Mouse (Mus musculus) liver, postnatal 0 days (tissue): Measurements from ENCODE around the gene Eml1. TPM values are rescaled to one million over a fixed set of nuclear protein-coding genes. Genes with fewer than 3 reads are reported as not detected.

ENCODE experiments used
- ATAC-seq: fragments of 200-750 bp; cut with Nextera tagmentation; 2 replicates; pipeline ENCODE4 v1.8.0; 2017; ENCODE audit warnings: mild to moderate bottlenecking, moderate library complexity
- DNase-seq: peaks from one replicate; pipeline ENCODE4 v3.0.0-alpha.2; 2016
- H3K27ac ChIP-seq: fragments of 300-500 bp; sonication (generic); 2 replicates; pipeline ENCODE4 v1.5.1; 2014; ENCODE audit warnings: antibody characterized with exemption, moderate library complexity, mild to moderate bottlenecking, low read depth
- H3K27me3 ChIP-seq: fragments of 300-500 bp; sonication (generic); 2 replicates; pipeline ENCODE4 v1.6.1; 2014; ENCODE audit warnings: low read length, control low read depth, mixed read lengths; ENCODE audit not compliant: insufficient read depth
- H3K36me3 ChIP-seq: fragments of 300-500 bp; sonication (generic); replicated peaks from 2 replicates; pipeline ENCODE4 v1.6.1; 2014; ENCODE audit warnings: mild to moderate bottlenecking, control low read depth, low read length, moderate library complexity, mixed read lengths; ENCODE audit not compliant: insufficient read depth
- H3K4me1 ChIP-seq: fragments of 300-500 bp; sonication (generic); 2 replicates; pipeline ENCODE4 v1.6.1; 2014; ENCODE audit warnings: antibody characterized with exemption, mild to moderate bottlenecking, control low read depth; ENCODE audit not compliant: insufficient read depth
- H3K4me2 ChIP-seq: fragments of 300-500 bp; sonication (generic); 2 replicates; pipeline ENCODE4 v1.6.1; 2014; ENCODE audit warnings: low read depth, mild to moderate bottlenecking, low read length, moderate library complexity, mixed read lengths
- H3K4me3 ChIP-seq: fragments of 300-500 bp; sonication (generic); 2 replicates; pipeline ENCODE4 v1.5.1; 2014; ENCODE audit warnings: low read depth, low read length
- H3K9ac ChIP-seq: fragments of 300-500 bp; sonication (generic); replicated peaks from 2 replicates; pipeline ENCODE4 v1.6.1; 2014; ENCODE audit warnings: mild to moderate bottlenecking, moderate library complexity
- H3K9me3 ChIP-seq: fragments of 300-500 bp; sonication (generic); 2 replicates; pipeline ENCODE4 v1.6.1; 2016; ENCODE audit warnings: mild to moderate bottlenecking, control low read depth, low read length, mixed read lengths
- CTCF ChIP-seq: sonication (generic); IDR thresholded peaks from 2 replicates; pipeline ENCODE4 v1.5.1; 2016; ENCODE audit warnings: antibody characterized with exemption, low read depth
- EP300 ChIP-seq: IDR thresholded peaks from 2 replicates; pipeline ENCODE4 v1.6.1; 2016; ENCODE audit warnings: antibody characterized with exemption, low read depth, mild to moderate bottlenecking
- WGBS: fragments of 180-500 bp; shearing (Covaris S2); extraction: QIAGEN DNeasy Blood & Tissue Kit; methylation state at CpG from one replicate; pipeline ENCODE4 v1.1.7; 2014; ENCODE audit not compliant: insufficient replicate concordance; 5-methylcytosine and 5-hydroxymethylcytosine counted together
- polyA plus RNA-seq: library from polyadenylated mRNA; unstranded; fragments of >200 nt; fragmentation: Nextera tagmentation; extraction: Ambion mirVana; gene quantifications from 2 replicates; pipeline ENCODE4 v1.2.1, GENCODE M21; 2015

Gene Eml1
- polyA plus RNA-seq, 1 experiment from 2014 or later: 4.6 TPM

- DNase-seq (no peak), ATAC-seq (no peak)
- no peak overlapping the region for H3K27ac ChIP-seq
- no peaks in the 10 kb centered on the region for H3K36me3 ChIP-seq
- H3K9me3 ChIP-seq: no peaks in the 10 kb centered on the region
- H3K9ac ChIP-seq: no peak overlapping the region
- H3K4me2 ChIP-seq: no peak overlapping the region
- TF ChIP-seq CTCF: no peak
- no peak for TF ChIP-seq EP300
- no peaks in the 10 kb centered on the region for H3K27me3 ChIP-seq
- H3K4me1 ChIP-seq: no peaks in the 10 kb centered on the region
- WGBS: 45% methylated on average over 8 of the region's 8 CpGs
- H3K4me3 ChIP-seq: no peak overlapping the region
Observed at GRCm38 (mm10) chr12:108453561-108454044, 82.8 kb downstream of the Eml1 start.

GRCm38 (mm10) chr12:108455004-108455403 lies 84.2 kb downstream of the Eml1 start:
- TF ChIP-seq EP300: no peak
- peak; percentile 21 for TF ChIP-seq CTCF
- Histone ChIP-seq H3K27ac (no peak overlapping the region), H3K9ac (no peak overlapping the region), H3K4me3 (no peak overlapping the region), H3K4me1 (no peaks in the 10 kb centered on the region), H3K9me3 (no peaks in the 10 kb centered on the region), H3K4me2 (no peak overlapping the region), H3K36me3 (no peaks in the 10 kb centered on the region), H3K27me3 (no peaks in the 10 kb centered on the region)
- DNase-seq: no peak
- ATAC-seq: no peak
- 73% methylated on average over 4 of the region's 4 CpGs for WGBS

DNA sequence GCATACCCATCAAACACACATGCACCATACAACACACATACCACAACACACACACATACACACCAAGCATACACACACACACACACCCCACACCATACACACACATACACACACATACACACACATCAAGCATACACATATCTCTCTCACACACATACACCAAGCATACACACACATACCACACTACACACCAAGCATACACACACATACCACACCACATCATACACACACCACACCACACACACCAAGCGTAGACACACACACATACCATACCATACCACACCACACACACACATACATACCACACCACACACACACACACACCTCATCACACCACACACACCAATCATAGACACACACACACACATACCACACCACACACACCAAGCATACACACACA lies 102.1 kb downstream of the Eml1 start:
- Histone ChIP-seq H3K27ac (no peak overlapping the region), H3K4me3 (no peak overlapping the region), H3K4me1 (no peaks in the 10 kb centered on the region; the same call in 1 of the 2 replicates), H3K36me3 (no peaks in the 10 kb centered on the region), H3K4me2 (no peak overlapping the region), H3K27me3 (no peaks in the 10 kb centered on the region), H3K9ac (no peak overlapping the region), H3K9me3 (no peaks in the 10 kb centered on the region)
- TF ChIP-seq EP300 (no peak), CTCF (no peak)
- WGBS: 69% methylated on average over 1 of the region's 1 CpGs
- DNase-seq (no peak), ATAC-seq (no peak)

- no peaks in the 10 kb centered on the region; the same call in 1 of the 2 replicates for H3K4me1 ChIP-seq
- TF ChIP-seq EP300: no peak
- TF ChIP-seq CTCF: no peak
- H3K4me2 ChIP-seq: no peak overlapping the region
- no peaks in the 10 kb centered on the region for H3K36me3 ChIP-seq
- no peak overlapping the region for H3K9ac ChIP-seq
- DNase-seq: no peak
- H3K4me3 ChIP-seq: no peak overlapping the region
- 53% methylated on average over 3 of the region's 3 CpGs for WGBS
- H3K27me3 ChIP-seq: no peaks in the 10 kb centered on the region
- peak; percentile 90 for ATAC-seq
- no peaks in the 10 kb centered on the region for H3K9me3 ChIP-seq
- H3K27ac ChIP-seq: no peak overlapping the region
Observed at GRCm38 (mm10) chr12:108474440-108474839, 103.7 kb downstream of the Eml1 start.

DNA sequence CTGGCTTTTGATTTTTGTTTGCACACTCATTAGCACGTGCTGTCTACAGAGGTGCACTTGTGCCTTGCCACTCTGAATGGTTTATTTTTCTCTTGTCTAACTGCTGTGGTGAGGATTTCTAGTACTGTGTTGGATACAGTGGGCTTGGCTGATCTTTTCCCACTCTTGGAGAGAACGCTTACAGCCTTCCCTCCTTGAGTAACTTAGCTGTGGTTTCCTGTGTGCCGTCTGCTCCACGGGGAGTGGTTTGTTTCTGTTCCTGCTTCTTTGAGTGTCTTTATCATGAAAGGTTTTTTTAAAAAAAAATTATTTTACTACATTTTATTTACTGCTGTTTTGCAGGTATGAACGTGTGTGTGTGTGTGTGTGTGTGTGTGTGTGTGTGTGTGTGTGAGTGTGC lies 108.0 kb downstream of the Eml1 start:
- DNase-seq: no peak
- TF ChIP-seq EP300 (no peak), CTCF (no peak)
- Histone ChIP-seq H3K4me2 (no peak overlapping the region), H3K27ac (no peak overlapping the region), H3K9me3 (no peaks in the 10 kb centered on the region), H3K4me3 (no peak overlapping the region), H3K36me3 (no peaks in the 10 kb centered on the region), H3K4me1 (no peaks in the 10 kb centered on the region; the same call in 1 of the 2 replicates), H3K9ac (no peak overlapping the region), H3K27me3 (no peaks in the 10 kb centered on the region)
- WGBS: 41% methylated on average over 5 of the region's 5 CpGs
- no peak for ATAC-seq

DNA sequence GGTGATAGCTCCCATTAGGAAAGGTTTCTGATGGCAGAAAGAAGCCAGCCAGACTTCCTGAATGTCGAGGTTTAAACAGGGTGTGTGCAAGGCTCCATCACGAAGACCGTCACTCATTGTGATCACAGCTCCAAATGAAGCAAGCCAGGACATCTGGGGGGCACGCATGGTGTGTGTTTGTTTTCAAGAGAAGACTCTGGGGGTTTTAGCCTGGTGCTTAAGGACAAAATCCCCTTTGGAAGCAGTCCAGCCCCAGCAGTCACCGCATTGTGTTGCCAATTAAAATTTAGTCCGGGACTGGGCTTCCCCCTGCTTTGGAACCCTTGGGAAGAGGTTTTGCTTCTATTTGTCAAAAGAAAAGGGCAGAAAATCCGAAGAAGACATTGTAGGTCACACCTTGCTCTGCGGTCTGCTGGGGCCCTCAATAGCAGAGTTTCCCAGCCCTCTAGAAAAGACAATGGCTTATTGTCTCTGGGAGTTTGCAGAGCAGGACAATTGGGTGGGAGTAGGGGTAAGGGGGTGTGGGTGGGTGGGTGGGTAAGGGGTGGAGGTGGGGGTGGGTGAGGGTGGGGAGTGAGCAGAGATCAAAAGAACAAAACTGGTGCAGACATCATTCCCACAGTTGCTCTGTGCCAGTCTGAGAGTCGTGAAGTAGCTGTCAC lies 110.1 kb downstream of the Eml1 start:
- H3K4me3 ChIP-seq: no peak overlapping the region
- no peaks in the 10 kb centered on the region for H3K36me3 ChIP-seq
- no peak for ATAC-seq
- 35% methylated on average over 9 of the region's 9 CpGs for WGBS
- no peak overlapping the region for H3K4me2 ChIP-seq
- DNase-seq: no peak
- no peak overlapping the region for H3K27ac ChIP-seq
- H3K4me1 ChIP-seq: no peaks in the 10 kb centered on the region
- no peaks in the 10 kb centered on the region for H3K9me3 ChIP-seq
- H3K9ac ChIP-seq: no peak overlapping the region
- no peaks in the 10 kb centered on the region for H3K27me3 ChIP-seq
- no peak for TF ChIP-seq EP300
- TF ChIP-seq CTCF: no peak
